Mouse (Mus musculus) midbrain, embryonic 11.5 days (tissue): ENCODE results near the gene Tbc1d10c. TPM values are rescaled to one million over a fixed set of nuclear protein-coding genes. Genes with fewer than 3 reads are reported as not detected.

Source experiments
- ATAC-seq: fragments of 200-750 bp; cut with Nextera tagmentation; 2 replicates; pipeline ENCODE4 v1.8.0; 2017; ENCODE audit warnings: moderate TSS enrichment, moderate library complexity; ENCODE audit not compliant: low FRiP score
- DNase-seq: peaks from one replicate; pipeline ENCODE4 v3.0.0; 2015; ENCODE audit warnings: low spot score; ENCODE audit errors: missing footprints
- H3K27ac ChIP-seq: fragments of 300-500 bp; sonication (generic); 2 replicates; pipeline ENCODE4 v1.5.1; 2014; ENCODE audit warnings: low read depth, low read length
- H3K27me3 ChIP-seq: fragments of 300-500 bp; sonication (generic); 2 replicates; pipeline ENCODE4 v1.6.1; 2014; ENCODE audit warnings: mild to moderate bottlenecking, low read length, moderate library complexity, mixed read lengths; ENCODE audit not compliant: control insufficient read depth, insufficient read depth
- H3K36me3 ChIP-seq: fragments of 300-500 bp; sonication (generic); 2 replicates; pipeline ENCODE4 v1.6.1; 2014; ENCODE audit warnings: mild to moderate bottlenecking, low read length, moderate library complexity, mixed read lengths; ENCODE audit not compliant: control insufficient read depth, insufficient read depth
- H3K4me1 ChIP-seq: fragments of 300-500 bp; sonication (generic); 2 replicates; pipeline ENCODE4 v1.6.1; 2014; ENCODE audit warnings: low read length; ENCODE audit not compliant: control insufficient read depth, insufficient read depth
- H3K4me2 ChIP-seq: fragments of 300-500 bp; sonication (generic); 2 replicates; pipeline ENCODE4 v1.6.1; 2014; ENCODE audit warnings: mild to moderate bottlenecking, moderate library complexity
- H3K4me3 ChIP-seq: fragments of 300-500 bp; sonication (generic); 2 replicates; pipeline ENCODE4 v1.5.1; 2014; ENCODE audit warnings: low read depth, low read length
- H3K9ac ChIP-seq: fragments of 300-500 bp; sonication (generic); 2 replicates; pipeline ENCODE4 v1.6.1; 2014; ENCODE audit warnings: low read length
- H3K9me3 ChIP-seq: fragments of 300-500 bp; sonication (generic); 2 replicates; pipeline ENCODE4 v1.6.1; 2016; ENCODE audit warnings: low read length; ENCODE audit not compliant: control insufficient read depth
- WGBS: fragments of 180-500 bp; shearing (Covaris S2); extraction: QIAGEN DNeasy Blood & Tissue Kit; methylation state at CpG from one replicate; pipeline ENCODE4 v1.1.7; 2014; 5-methylcytosine and 5-hydroxymethylcytosine counted together
- polyA plus RNA-seq: library from polyadenylated mRNA; unstranded; fragments of >200 nt; fragmentation: Nextera tagmentation; extraction: Ambion mirVana; gene quantifications from 2 replicates; pipeline ENCODE4 v1.2.1, GENCODE M21; 2014

The Tbc1d10c gene
- polyA plus RNA-seq, 1 experiment from 2014 or later, result 0.29 TPM

- 80% methylated on average over 3 of the region's 3 CpGs for WGBS
- Histone ChIP-seq H3K27me3 (no peaks in the 10 kb centered on the region), H3K4me3 (no peak overlapping the region), H3K9me3 (no peaks in the 10 kb centered on the region), H3K9ac (no peak overlapping the region), H3K27ac (no peak overlapping the region), H3K4me1 (peaks cover 22% of the 10 kb centered on the region), H3K4me2 (no peak overlapping the region), H3K36me3 (peaks cover 25% of the 10 kb centered on the region)
- DNase-seq, result no peak
- no peak for ATAC-seq
These were observed 6.1 kb upstream of the Tbc1d10c start for GRCm38 (mm10) chr19:4197180-4197579.

DNA sequence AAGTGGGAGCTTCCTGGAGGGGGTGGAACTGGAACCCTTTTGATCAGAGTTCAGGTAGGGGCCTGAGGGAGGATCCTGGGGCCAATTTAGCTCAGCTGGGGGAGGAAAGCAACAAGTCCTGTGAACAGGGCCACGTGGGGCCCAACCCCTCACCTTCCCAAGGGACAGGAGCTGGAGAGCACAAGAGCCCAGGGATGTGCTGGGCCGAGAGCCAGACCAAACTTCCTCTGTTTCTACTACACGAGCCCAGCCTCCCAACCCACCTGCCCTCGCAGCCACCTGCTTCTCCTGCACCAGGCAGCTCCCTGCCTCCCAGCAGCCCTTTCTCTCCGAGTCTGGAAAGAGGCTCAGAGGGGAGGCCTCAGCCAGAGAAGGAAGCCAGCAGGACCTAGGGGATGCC, 5.5 kb upstream of the Tbc1d10c start:
- Histone ChIP-seq H3K9me3 (no peaks in the 10 kb centered on the region), H3K9ac (no peak overlapping the region), H3K27ac (no peak overlapping the region), H3K4me2 (no peak overlapping the region), H3K4me1 (peaks cover 20% of the 10 kb centered on the region), H3K27me3 (no peaks in the 10 kb centered on the region), H3K36me3 (peaks cover 25% of the 10 kb centered on the region), H3K4me3 (no peak overlapping the region)
- 65% methylated on average over 5 of the region's 5 CpGs for WGBS
- DNase-seq, result no peak
- no peak for ATAC-seq

DNA sequence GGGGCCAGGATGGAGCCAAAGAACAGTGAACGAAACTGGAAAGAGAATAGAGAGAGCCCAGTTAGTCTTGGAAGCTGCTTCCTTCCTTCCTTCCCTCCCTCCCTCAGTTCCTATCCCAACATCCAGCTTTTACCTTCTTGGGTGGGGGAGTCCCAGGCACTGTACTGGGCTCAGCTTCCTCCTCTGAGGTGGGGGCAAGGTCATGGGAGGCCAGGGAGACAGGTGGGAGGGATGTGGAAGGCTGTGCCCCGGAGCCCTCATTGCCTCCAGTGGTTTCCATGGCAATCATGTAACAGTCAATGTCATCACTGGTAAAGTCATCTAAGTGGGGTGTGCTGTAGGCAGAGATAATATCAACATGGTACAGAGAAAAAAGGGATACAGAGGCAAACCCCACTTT, 5.0 kb upstream of the Tbc1d10c start:
- Histone ChIP-seq H3K4me3 (no peak overlapping the region), H3K36me3 (peaks cover 25% of the 10 kb centered on the region), H3K27me3 (no peaks in the 10 kb centered on the region), H3K9me3 (no peaks in the 10 kb centered on the region), H3K4me1 (peaks cover 22% of the 10 kb centered on the region), H3K27ac (no peak overlapping the region), H3K4me2 (no peak overlapping the region), H3K9ac (no peak overlapping the region)
- WGBS, result 75% methylated on average over 2 of the region's 2 CpGs
- ATAC-seq, result no peak
- no peak for DNase-seq

- H3K4me1 ChIP-seq, result peaks cover 12% of the 10 kb centered on the region
- no peak for DNase-seq
- ATAC-seq, result no peak
- 87% methylated on average over 12 of the region's 12 CpGs for WGBS
- no peak overlapping the region for H3K4me2 ChIP-seq
- H3K27me3 ChIP-seq, result no peaks in the 10 kb centered on the region
- H3K9me3 ChIP-seq, result no peaks in the 10 kb centered on the region
- H3K36me3 ChIP-seq, result peaks cover 22% of the 10 kb centered on the region
- no peak overlapping the region for H3K4me3 ChIP-seq
- no peak overlapping the region for H3K9ac ChIP-seq
- no peak overlapping the region for H3K27ac ChIP-seq
These were observed 3.9 kb upstream of the Tbc1d10c start for GRCm38 (mm10) chr19:4194776-4195650.

DNA sequence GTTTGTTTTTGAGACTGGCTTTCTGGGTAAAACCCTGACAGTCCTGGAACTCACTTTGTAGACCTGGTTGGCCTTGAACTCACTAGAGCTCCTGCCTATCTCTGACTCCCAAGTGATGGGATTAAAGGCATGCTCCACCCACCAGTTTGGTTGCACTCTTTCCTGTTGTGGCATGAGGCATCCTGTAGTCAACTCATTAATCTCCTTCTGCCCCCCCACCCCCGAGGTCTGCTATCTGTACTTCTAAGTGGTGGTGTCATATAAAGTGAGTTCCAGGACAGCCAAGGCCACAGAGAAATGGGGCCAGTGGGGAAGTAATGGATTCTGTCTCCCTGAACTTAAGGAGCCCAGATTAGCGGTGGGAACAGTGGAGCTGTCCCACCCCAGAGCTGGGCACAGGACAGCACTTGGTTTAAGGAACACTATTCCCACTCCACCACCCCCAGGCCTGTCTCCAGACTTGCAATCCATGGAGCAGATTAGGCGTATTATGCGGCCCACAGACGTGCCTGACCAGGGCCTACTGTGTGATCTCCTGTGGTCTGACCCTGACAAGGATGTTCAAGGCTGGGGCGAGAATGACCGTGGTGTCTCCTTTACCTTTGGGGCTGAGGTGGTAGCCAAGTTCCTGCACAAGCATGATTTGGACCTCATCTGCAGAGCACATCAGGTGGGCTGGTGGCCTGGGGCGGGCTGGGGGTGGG, 3.1 kb upstream of the Tbc1d10c start:
- no peak overlapping the region for H3K27ac ChIP-seq
- DNase-seq (no peak), ATAC-seq (no peak)
- no peak overlapping the region for H3K9ac ChIP-seq
- H3K27me3 ChIP-seq, result no peaks in the 10 kb centered on the region
- H3K4me1 ChIP-seq, result peaks cover 12% of the 10 kb centered on the region
- H3K36me3 ChIP-seq, result peaks cover 21% of the 10 kb centered on the region
- no peaks in the 10 kb centered on the region for H3K9me3 ChIP-seq
- WGBS, result 91% methylated on average over 8 of the region's 8 CpGs
- no peak overlapping the region for H3K4me3 ChIP-seq
- no peak overlapping the region for H3K4me2 ChIP-seq

DNA sequence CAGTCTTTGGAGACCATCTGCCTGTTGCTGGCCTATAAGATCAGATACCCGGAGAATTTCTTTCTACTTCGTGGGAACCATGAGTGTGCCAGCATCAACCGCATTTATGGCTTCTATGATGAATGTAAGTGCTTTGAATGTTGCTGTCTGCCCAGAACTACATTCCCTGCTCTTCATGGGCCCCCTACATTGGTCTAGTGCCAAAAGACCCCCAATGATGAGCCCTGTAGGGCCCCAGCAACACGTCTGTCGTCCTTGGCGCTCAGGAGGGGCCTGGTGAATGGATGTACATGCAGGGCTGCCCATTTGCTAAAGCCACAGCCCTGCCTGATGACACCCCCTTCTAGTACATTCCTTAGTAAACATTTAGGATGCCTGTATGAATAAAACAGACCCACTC, 2.0 kb upstream of the Tbc1d10c start:
- Histone ChIP-seq H3K4me1 (peaks cover 12% of the 10 kb centered on the region), H3K36me3 (peaks cover 21% of the 10 kb centered on the region), H3K4me2 (peak overlapping the region; percentile 91), H3K9me3 (no peaks in the 10 kb centered on the region), H3K4me3 (peak overlapping the region; percentile 97), H3K27me3 (no peaks in the 10 kb centered on the region), H3K27ac (no peak overlapping the region), H3K9ac (peak overlapping the region; percentile 98)
- 71% methylated on average over 6 of the region's 6 CpGs for WGBS
- DNase-seq, result no peak
- no peak for ATAC-seq

DNA sequence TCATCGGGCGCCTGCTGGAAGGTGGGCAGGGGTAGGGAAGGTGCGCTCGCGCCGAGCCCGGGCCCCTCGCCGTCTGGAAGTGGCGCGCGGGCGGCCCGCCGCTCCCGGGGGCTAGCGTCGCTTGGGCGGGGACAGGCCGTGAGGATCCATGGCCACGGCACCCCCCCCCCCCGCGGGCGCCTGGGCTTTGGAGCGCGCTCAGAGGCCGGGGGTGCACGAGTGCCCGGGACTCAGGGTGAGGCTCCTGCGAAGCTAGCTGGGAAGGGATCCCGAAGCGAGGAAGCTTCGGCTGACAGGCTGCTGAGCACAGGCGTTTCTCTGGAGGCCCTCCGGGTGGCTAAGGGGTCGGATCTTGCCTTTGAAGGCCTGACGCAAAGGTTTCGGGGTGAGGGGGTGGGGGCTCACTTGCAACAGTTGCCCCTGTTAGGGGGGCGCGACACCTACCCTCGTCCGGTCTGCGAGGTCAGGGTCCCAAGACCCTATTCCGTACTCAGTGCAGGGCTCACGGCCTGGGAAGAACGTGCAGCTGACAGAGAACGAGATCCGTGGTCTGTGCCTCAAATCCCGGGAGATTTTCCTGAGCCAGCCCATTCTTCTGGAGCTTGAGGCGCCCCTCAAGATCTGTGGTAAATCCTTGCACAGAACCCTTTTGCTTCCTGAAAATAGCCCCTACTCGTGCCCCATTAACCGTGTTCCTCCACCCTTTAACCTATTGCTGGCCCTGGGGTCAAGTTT, 1.3 kb upstream of the Tbc1d10c start:
- no peaks in the 10 kb centered on the region for H3K9me3 ChIP-seq
- H3K4me2 ChIP-seq, result peak overlapping the region; percentile 91
- 1% methylated on average over 44 of the region's 52 CpGs for WGBS
- ATAC-seq (peak; percentile 31), DNase-seq (peak; percentile 94)
- peak overlapping the region; percentile 98 for H3K9ac ChIP-seq
- H3K4me1 ChIP-seq, result peaks cover 12% of the 10 kb centered on the region
- peak overlapping the region; percentile 97 for H3K4me3 ChIP-seq
- no peaks in the 10 kb centered on the region for H3K27me3 ChIP-seq
- peaks cover 21% of the 10 kb centered on the region for H3K36me3 ChIP-seq
- peak overlapping the region; percentile 68 for H3K27ac ChIP-seq

DNA sequence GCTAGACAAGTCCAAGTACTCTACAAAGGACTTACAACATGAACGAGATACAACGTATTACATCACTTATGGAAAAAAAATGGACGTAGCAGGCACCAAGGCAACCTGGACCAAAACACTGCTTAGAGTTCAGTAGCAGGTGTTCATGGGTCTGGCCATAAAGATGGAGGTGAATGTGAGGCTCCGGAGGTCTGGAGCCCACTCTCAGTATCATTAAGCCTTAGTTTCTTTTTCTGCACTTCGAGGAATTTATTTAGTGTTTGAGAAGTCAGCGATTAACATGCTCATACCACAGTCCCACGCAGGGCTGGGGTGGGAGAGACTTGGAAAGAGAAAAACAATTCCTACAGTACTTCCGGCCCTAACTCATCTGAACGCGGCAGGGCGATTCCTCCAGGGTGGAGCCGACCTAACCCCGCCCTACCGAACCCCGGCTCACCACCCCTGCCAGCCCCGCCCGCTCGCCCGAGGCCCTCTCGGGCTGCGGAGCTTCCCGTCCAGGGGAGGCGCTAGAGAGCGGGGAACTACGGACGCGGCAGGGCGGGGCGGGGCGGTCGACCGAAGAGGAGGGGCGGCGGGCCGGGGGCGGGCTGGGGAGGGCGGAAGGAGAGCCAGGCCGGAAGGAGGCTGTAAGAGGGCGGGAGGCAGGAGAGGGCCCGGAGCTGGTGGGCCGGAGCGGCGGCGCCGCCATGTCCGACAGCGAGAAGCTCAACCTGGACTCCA, 605 bp upstream of the Tbc1d10c start, which contains the start of gene Ppp1ca:
Gene Ppp1ca (plus strand): TSS at position 538 of the 723 bp plus-strand sequence.
- H3K9ac ChIP-seq, result peak within 1 kb of the TSS; percentile 98
- WGBS, result 8% methylated on average over 41 of the region's 47 CpGs

More for the DNA sequence above, 605 bp upstream of the Tbc1d10c start, which contains the start of gene Ppp1ca:
- peak within 1 kb of the TSS; percentile 68 for H3K27ac ChIP-seq
- DNase-seq, result peak; percentile 99
- H3K36me3 ChIP-seq, result peaks cover 17% of the 10 kb centered on the region
- peak within 1 kb of the TSS; percentile 97 for H3K4me3 ChIP-seq
- peak within 1 kb of the TSS; percentile 91 for H3K4me2 ChIP-seq
- H3K4me1 ChIP-seq, result peaks cover 12% of the 10 kb centered on the region
- ATAC-seq, result peak; percentile 93
- no peaks in the 10 kb centered on the region for H3K27me3 ChIP-seq
- H3K9me3 ChIP-seq, result no peaks in the 10 kb centered on the region
